Mouse (Mus musculus) CH12.LX (cell line): ENCODE results near the gene Arhgef3. TPM values are rescaled to one million over a fixed set of nuclear protein-coding genes. Genes with fewer than 3 reads are reported as not detected.

Experiments
- DNase-seq: peaks from one replicate; pipeline ENCODE4 v3.0.0-alpha.2; 2013; ENCODE audit errors: extremely low read depth
- H3K27ac ChIP-seq: 2 replicates; pipeline ENCODE4 v1.5.1; 2012; ENCODE audit warnings: low read depth, mild to moderate bottlenecking, control low read depth, moderate library complexity; ENCODE audit not compliant: insufficient read depth
- H3K27me3 ChIP-seq: replicated peaks from 2 replicates; pipeline ENCODE3; 2012; ENCODE audit warnings: inconsistent platforms
- H3K36me3 ChIP-seq, 2 experiments: replicated peaks in 1 of 2; 2 replicates each; pipeline versions ENCODE3 to v1.6.1; 2012; ENCODE audit warnings: inconsistent platforms in 1 of 2, low read length in 1 of 2, mild to moderate bottlenecking in 1 of 2, mixed read lengths in 1 of 2, moderate library complexity in 1 of 2; ENCODE audit not compliant: control insufficient read depth in 1 of 2, insufficient read depth in 1 of 2
- H3K4me1 ChIP-seq, 2 experiments: 2 replicates each; pipeline ENCODE4 v1.6.1; 2012; ENCODE audit warnings: inconsistent platforms in 1 of 2, moderate library complexity in 1 of 2; ENCODE audit not compliant: insufficient read depth in 2 of 2, control insufficient read depth in 1 of 2
- H3K4me2 ChIP-seq: 2 replicates; pipeline ENCODE4 v1.6.1; 2012; ENCODE audit warnings: low read depth, mild to moderate bottlenecking, control low read depth; ENCODE audit not compliant: poor library complexity, insufficient read depth, severe bottlenecking
- H3K4me3 ChIP-seq, 3 experiments: fragments of 150-350 bp in 1 of 3; sonication (generic) in 1 of 3; replicated peaks in 1 of 3; 2 replicates each; pipeline versions ENCODE3 to v1.5.1; 2011 to 2012; ENCODE audit warnings: low read depth in 2 of 3, low read length in 2 of 3, mild to moderate bottlenecking in 2 of 3, moderate library complexity in 2 of 3, control low read depth in 1 of 3, improper control_type of control experiment in 1 of 3, inconsistent platforms in 1 of 3, mixed read lengths in 1 of 3; ENCODE audit not compliant: poor library complexity in 1 of 3
- H3K79me2 ChIP-seq: replicated peaks from 2 replicates; pipeline ENCODE4 v1.6.1; 2012; ENCODE audit warnings: mild to moderate bottlenecking, moderate library complexity; ENCODE audit not compliant: control insufficient read depth, poor library complexity, insufficient read depth, severe bottlenecking; ENCODE audit errors: extremely low read depth
- H3K9ac ChIP-seq: 2 replicates; pipeline ENCODE4 v1.6.1; 2012; ENCODE audit warnings: low read depth, mild to moderate bottlenecking, control low read depth, moderate library complexity; ENCODE audit not compliant: insufficient read depth
- H3K9me3 ChIP-seq: replicated peaks from 2 replicates; pipeline ENCODE3; 2012; ENCODE audit warnings: low read length, inconsistent platforms, mixed read lengths
- BHLHE40 ChIP-seq: IDR thresholded peaks from 2 replicates; pipeline ENCODE4 v1.6.1; 2011; ENCODE audit warnings: mild to moderate bottlenecking, low read depth, low read length, improper control_type of control experiment
- E2F4 ChIP-seq: IDR thresholded peaks from 2 replicates; pipeline ENCODE4 v1.6.1; 2011; ENCODE audit warnings: low read depth, low read length, improper control_type of control experiment; ENCODE audit not compliant: insufficient replicate concordance
- ELF1 ChIP-seq: IDR thresholded peaks from 2 replicates; pipeline ENCODE4 v1.6.1; 2014; ENCODE audit warnings: low read depth, mild to moderate bottlenecking, inconsistent platforms, low read length, improper control_type of control experiment
- EP300 ChIP-seq: IDR thresholded peaks from 2 replicates; pipeline ENCODE4 v1.6.1; 2011; ENCODE audit warnings: low read length, improper control_type of control experiment
- ETS1 ChIP-seq: conservative IDR thresholded peaks from 2 replicates; pipeline ENCODE4 v1.6.1; 2012; ENCODE audit warnings: low read depth, mild to moderate bottlenecking, inconsistent platforms, low read length, improper control_type of control experiment, moderate library complexity
- HCFC1 ChIP-seq: IDR thresholded peaks from 2 replicates; pipeline ENCODE4 v1.6.1; 2012; ENCODE audit warnings: low read depth, mild to moderate bottlenecking, inconsistent platforms, low read length, improper control_type of control experiment
- IRF4 ChIP-seq: IDR thresholded peaks from 2 replicates; pipeline ENCODE4 v1.6.1; 2014; ENCODE audit warnings: low read depth, mild to moderate bottlenecking, inconsistent platforms, low read length, improper control_type of control experiment
- JUN ChIP-seq: IDR thresholded peaks from 2 replicates; pipeline ENCODE4 v1.6.1; 2011; ENCODE audit warnings: low read depth, mild to moderate bottlenecking, low read length, improper control_type of control experiment, moderate library complexity; ENCODE audit not compliant: insufficient read depth
- KAT2A ChIP-seq: IDR thresholded peaks from 2 replicates; pipeline ENCODE4 v1.6.1; 2012; ENCODE audit warnings: low read length, improper control_type of control experiment, inconsistent platforms; ENCODE audit not compliant: insufficient replicate concordance
- MAFK ChIP-seq: IDR thresholded peaks from 2 replicates; pipeline ENCODE4 v1.6.1; 2011; ENCODE audit warnings: low read length, improper control_type of control experiment; ENCODE audit not compliant: insufficient replicate concordance
- MAX ChIP-seq: IDR thresholded peaks from 2 replicates; pipeline ENCODE4 v1.6.1; 2011; ENCODE audit warnings: low read length, improper control_type of control experiment
- MEF2A ChIP-seq: IDR thresholded peaks from 2 replicates; pipeline ENCODE4 v1.6.1; 2014; ENCODE audit warnings: low read depth, mild to moderate bottlenecking, inconsistent platforms, low read length, improper control_type of control experiment, borderline replicate concordance
- MXI1 ChIP-seq: IDR thresholded peaks from 2 replicates; pipeline ENCODE4 v1.6.1; 2011; ENCODE audit warnings: mild to moderate bottlenecking, low read depth, low read length, improper control_type of control experiment
- MYC ChIP-seq: IDR thresholded peaks from 2 replicates; pipeline ENCODE4 v1.6.1; 2011; ENCODE audit warnings: low read depth, mild to moderate bottlenecking, improper control_type of control experiment, low read length
- NELFE ChIP-seq: IDR thresholded peaks from 2 replicates; pipeline ENCODE4 v1.6.1; 2011; ENCODE audit warnings: low read depth, low read length, improper control_type of control experiment
- NRF1 ChIP-seq: IDR thresholded peaks from 2 replicates; pipeline ENCODE4 v1.6.1; 2014; ENCODE audit warnings: low read depth, mild to moderate bottlenecking, inconsistent platforms, low read length, improper control_type of control experiment, moderate library complexity
- PAX5 ChIP-seq: IDR thresholded peaks from 2 replicates; pipeline ENCODE4 v1.6.1; 2012; ENCODE audit warnings: low read length, inconsistent platforms, mixed read lengths
- POLR2A ChIP-seq: IDR thresholded peaks from 2 replicates; pipeline ENCODE4 v1.6.1; 2011; ENCODE audit warnings: low read depth, mild to moderate bottlenecking, improper control_type of control experiment, low read length
- RAD21 ChIP-seq: IDR thresholded peaks from 2 replicates; pipeline ENCODE4 v1.6.1; 2011; ENCODE audit warnings: low read depth, mild to moderate bottlenecking, low read length, improper control_type of control experiment, moderate library complexity
- RCOR1 ChIP-seq: conservative IDR thresholded peaks from 2 replicates; pipeline ENCODE4 v1.6.1; 2012; ENCODE audit warnings: low read depth, mild to moderate bottlenecking, inconsistent platforms, low read length, improper control_type of control experiment
- SIN3A ChIP-seq: IDR thresholded peaks from 2 replicates; pipeline ENCODE4 v1.6.1; 2012; ENCODE audit warnings: low read length, improper control_type of control experiment, inconsistent platforms
- SMC3 ChIP-seq: IDR thresholded peaks from 2 replicates; pipeline ENCODE4 v1.6.1; 2011; ENCODE audit warnings: low read depth, low read length, improper control_type of control experiment
- TBP ChIP-seq: conservative IDR thresholded peaks from 2 replicates; pipeline ENCODE4 v1.6.1; 2011; ENCODE audit warnings: low read depth, low read length, improper control_type of control experiment
- TCF12 ChIP-seq: IDR thresholded peaks from 2 replicates; pipeline ENCODE4 v1.6.1; 2014; ENCODE audit warnings: low read depth, mild to moderate bottlenecking, inconsistent platforms, low read length, improper control_type of control experiment
- UBTF ChIP-seq: IDR thresholded peaks from 2 replicates; pipeline ENCODE4 v1.6.1; 2012; ENCODE audit warnings: low read depth, mild to moderate bottlenecking, inconsistent platforms, low read length, improper control_type of control experiment, moderate library complexity
- USF1 ChIP-seq: IDR thresholded peaks from 2 replicates; pipeline ENCODE4 v1.6.1; 2014; ENCODE audit warnings: low read depth, mild to moderate bottlenecking, inconsistent platforms, low read length, improper control_type of control experiment
- ZC3H11A ChIP-seq: IDR thresholded peaks from 2 replicates; pipeline ENCODE4 v1.6.1; 2012; ENCODE audit warnings: low read depth, mild to moderate bottlenecking, inconsistent platforms, low read length, improper control_type of control experiment
- ZKSCAN1 ChIP-seq: IDR thresholded peaks from 2 replicates; pipeline ENCODE4 v1.6.1; 2012; ENCODE audit warnings: low read depth, inconsistent platforms, low read length, improper control_type of control experiment, borderline replicate concordance
- ZMIZ1 ChIP-seq: IDR thresholded peaks from 2 replicates; pipeline ENCODE4 v1.6.1; 2012; ENCODE audit warnings: low read depth, mild to moderate bottlenecking, inconsistent platforms, low read length, improper control_type of control experiment
- ZNF384 ChIP-seq: IDR thresholded peaks from 2 replicates; pipeline ENCODE4 v1.6.1; 2012; ENCODE audit warnings: low read depth, low read length, improper control_type of control experiment, inconsistent platforms
- dilution Hi-C: fragments of 300-500 bp; cut with MboI; formaldehyde crosslinking; loops from 2 replicates; pipeline ENCODE4 v1.14.3; 2020; ENCODE audit warnings: low sequenced_read_pairs; ENCODE audit not compliant: extremely low pct_unique_long_range_greater_than_20kb, extremely low pct_ligation_motif_present
- in situ Hi-C: fragments of 300-500 bp; cut with MboI; formaldehyde crosslinking; loops from 3 replicates; pipeline ENCODE4 v1.14.3; 2019; ENCODE audit warnings: low sequenced_read_pairs, low pct_ligation_motif_present, low pct_unique_long_range_greater_than_20kb, mixed read lengths
- polyA plus RNA-seq: library from polyadenylated mRNA; unstranded; fragments of >175 nt; gene quantifications from 2 replicates; pipeline ENCODE4 v1.2.1, GENCODE M21; 2012; ENCODE audit warnings: low read depth; ENCODE audit not compliant: insufficient read length
- total RNA-seq, 2 experiments: library from RNA; depleted of rRNA; stranded (reverse); fragments of 300-350 nt in 1 of 2; fragments of >200 nt in 1 of 2; gene quantifications; 2 replicates each; pipeline ENCODE4 v1.2.3; 2012 to 2014

Arhgef3 gene
- total and polyA plus RNA-seq, 3 experiments, result 0.51 to 0.64 (median 0.62) TPM

DNA sequence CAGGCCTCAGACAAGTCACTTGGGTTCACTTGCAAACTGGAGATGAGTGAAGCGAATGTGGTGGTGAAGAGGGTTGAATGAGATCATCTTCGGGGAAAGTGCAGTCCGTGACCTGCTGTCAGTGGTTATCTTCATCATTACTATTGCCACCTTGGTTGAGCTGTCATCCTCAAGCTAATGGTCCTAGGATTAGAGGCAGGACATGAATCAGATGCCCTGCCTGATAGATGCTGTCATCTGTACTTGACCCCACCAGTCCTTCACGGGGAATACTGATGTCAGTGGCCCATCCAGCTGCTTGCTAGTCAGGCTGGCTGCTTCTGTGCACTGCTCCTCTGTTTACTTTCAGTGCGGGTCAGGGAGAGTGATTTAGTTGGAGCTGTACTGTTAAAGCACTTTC lies 53.7 kb downstream of the Arhgef3 start:
- no peak overlapping the region for H3K4me3 ChIP-seq
- no peak overlapping the region for H3K9ac ChIP-seq
- TF ChIP-seq USF1 (no peak), SMC3 (no peak), TBP (no peak), ZKSCAN1 (no peak), ELF1 (no peak), IRF4 (no peak), NRF1 (no peak), UBTF (no peak), JUN (no peak), SIN3A (no peak), POLR2A (no peak), KAT2A (no peak), TCF12 (no peak), RCOR1 (no peak), HCFC1 (no peak), ZNF384 (no peak), PAX5 (no peak), RAD21 (no peak), NELFE (no peak)
- TF ChIP-seq, all 38 proteins: peak for 0
- Histone ChIP-seq H3K79me2 (no peaks in the 10 kb centered on the region), H3K9me3 (no peaks in the 10 kb centered on the region), H3K4me2 (no peak overlapping the region), H3K27me3 (peaks cover 21% of the 10 kb centered on the region), H3K27ac (no peak overlapping the region), H3K36me3 (no peaks in the 10 kb centered on the region), H3K4me1 (peaks cover 0 to 14% of the 10 kb centered on the region in 2 experiments; a peak in 2 of 4 replicates)
- dilution Hi-C loops (no loop called here), in situ Hi-C loops (no loop called here)
- DNase-seq, result no peak

DNA sequence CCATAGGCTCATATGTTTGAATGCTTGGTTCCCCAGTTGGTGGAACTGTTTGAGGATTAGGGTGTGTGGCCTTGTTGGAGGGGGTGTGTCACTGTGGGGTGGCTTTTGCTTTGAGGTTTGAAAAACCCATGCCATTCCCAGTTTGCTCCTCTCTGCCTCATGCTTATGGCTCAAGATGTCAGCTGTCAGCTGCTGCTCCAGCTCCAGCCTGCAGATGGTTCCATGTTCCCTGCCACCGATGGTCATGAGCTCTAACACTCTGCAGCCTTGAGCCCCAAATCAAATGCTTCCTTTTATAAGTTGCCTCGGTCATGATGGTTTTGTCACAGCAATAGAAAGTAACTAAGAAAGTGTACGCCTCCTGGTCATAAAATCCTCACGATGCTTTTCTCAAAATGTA lies 54.6 kb downstream of the Arhgef3 start:
- H3K9ac ChIP-seq, result no peak overlapping the region
- no peak for TF ChIP-seq ZKSCAN1
- TF ChIP-seq KAT2A, result no peak
- no peak for TF ChIP-seq MEF2A
- no peak for TF ChIP-seq MAX
- TF ChIP-seq MYC, result no peak
- TF ChIP-seq ETS1, result no peak
- no peak for TF ChIP-seq MAFK
- no peak for TF ChIP-seq RAD21
- TF ChIP-seq TBP, result no peak
- no peak for TF ChIP-seq JUN
- no peak for TF ChIP-seq BHLHE40
- TF ChIP-seq EP300, result no peak
- TF ChIP-seq MXI1, result no peak
- TF ChIP-seq POLR2A, result no peak
- TF ChIP-seq TCF12, result no peak
- no peak for TF ChIP-seq ZC3H11A
- TF ChIP-seq ZMIZ1, result no peak
- TF ChIP-seq PAX5, result no peak
- TF ChIP-seq ZNF384, result no peak
- no peak for TF ChIP-seq E2F4
- TF ChIP-seq, all 38 proteins: peak for 0
- dilution Hi-C loops, result no loop called here
- Histone ChIP-seq H3K79me2 (no peaks in the 10 kb centered on the region), H3K27ac (no peak overlapping the region), H3K27me3 (peaks cover 21% of the 10 kb centered on the region), H3K9me3 (no peaks in the 10 kb centered on the region), H3K4me3 (no peak overlapping the region), H3K36me3 (no peaks in the 10 kb centered on the region), H3K4me2 (no peak overlapping the region), H3K4me1 (peaks cover 0 to 18% of the 10 kb centered on the region in 2 experiments; a peak in 2 of 4 replicates)
- in situ Hi-C loops, result no loop called here
- DNase-seq, result no peak
